Mouse (Mus musculus) adrenal gland, postnatal 10 days (tissue): ENCODE results near the gene Copz2. TPM values are rescaled to one million over a fixed set of nuclear protein-coding genes. Genes with fewer than 3 reads are reported as not detected.

Source experiments
- DNase-seq: peaks from one replicate; pipeline ENCODE4 v3.0.0; 2021; ENCODE audit warnings: mixed read lengths
- microRNA-seq: library from miRNA; unstranded; fragments of <30 nt; microRNA quantifications from one replicate; pipeline ENCODE4 v1.2.0, GENCODE M21; 2021
- total RNA-seq, 2 experiments: library from RNA; stranded (reverse); gene quantifications; 2 replicates each; pipeline ENCODE4 v1.2.3; 2021

Gene Copz2
- total RNA-seq, 2 experiments from 2014 or later: 45.5 to 50.3 TPM

GRCm38 (mm10) chr11:96902639-96903635, 53.3 kb downstream of the Copz2 start:
- DNase-seq: peak; percentile 36

- DNase-seq: no peak
Measured at GRCm38 (mm10) chr11:96906431-96907161, 56.9 kb downstream of the Copz2 start.

- no peak for DNase-seq
Measured at GRCm38 (mm10) chr11:96908594-96908993, 58.9 kb downstream of the Copz2 start.

DNA sequence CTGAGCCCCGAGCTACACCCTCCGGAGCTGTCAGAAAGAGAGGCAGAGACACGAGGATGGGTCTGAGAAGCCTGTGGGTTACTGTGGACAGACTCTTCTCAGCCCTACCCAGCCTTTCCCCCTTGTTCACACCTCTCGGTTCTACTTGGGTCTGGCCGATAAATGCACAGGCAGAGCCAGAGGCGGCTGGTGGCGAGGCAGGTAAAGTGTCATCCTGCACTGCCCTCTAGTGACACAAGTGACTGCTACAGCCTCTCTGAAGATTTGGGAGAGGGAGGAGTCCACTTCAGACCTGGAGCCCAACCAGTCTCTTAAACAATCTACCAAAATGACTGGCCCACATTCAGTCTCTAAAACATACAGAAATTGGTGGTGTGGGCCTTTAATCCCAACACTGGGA, 60.3 kb downstream of the Copz2 start:
- DNase-seq: peak; percentile 84

Small RNA genes lying within 50 kb of the gene (microRNA-seq; reads per million reads assigned to microRNA genes)
- gene Mir152: 501 reads per million, percentile 66 among the genes with 10 or more reads in this experiment

Other genes starting within 250 kb of the Copz2 start
- 10 to 100 TPM; 19.2 to 22.9 TPM for gene Snx11, start 72.3 kb upstream of the Copz2 start, total RNA-seq
- gene Cbx1, start 60.7 kb upstream of the Copz2 start, total RNA-seq: 10 to 100 TPM; 64.9 to 73.1 TPM
- 100 to 1,000 TPM; 300 to 307 TPM for gene Nfe2l1, start 19.9 kb upstream of the Copz2 start, total RNA-seq
- 10 to 100 TPM; 54.1 to 54.9 TPM for gene Cdk5rap3, start 66.6 kb downstream of the Copz2 start, total RNA-seq
- gene Prr15l, start 78.2 kb downstream of the Copz2 start, total RNA-seq: under 1 TPM; 0.24 to 0.66 TPM
- gene Pnpo, start 94.1 kb downstream of the Copz2 start, total RNA-seq: 10 to 100 TPM; 29.1 to 32.5 TPM
- gene Sp2, start 133.1 kb downstream of the Copz2 start, total RNA-seq: 10 to 100 TPM; 14.3 to 16.3 TPM
- under 1 TPM; 0.18 to 0.30 TPM for gene Sp6, start 163.5 kb downstream of the Copz2 start, total RNA-seq
- gene Scrn2, start 180.1 kb downstream of the Copz2 start, total RNA-seq: 10 to 100 TPM; 22.5 to 25.9 TPM
- gene Lrrc46, start 191.5 kb downstream of the Copz2 start, total RNA-seq: 1 to 10 TPM; 1.0 to 1.1 TPM
- 100 to 1,000 TPM; 137 to 139 TPM for gene Mrpl10, start 191.7 kb downstream of the Copz2 start, total RNA-seq
- 10 to 100 TPM; 10.2 to 13.2 TPM for gene Osbpl7, start 200.8 kb downstream of the Copz2 start, total RNA-seq